Mouse (Mus musculus) stomach, embryonic 14.5 days (tissue): ENCODE results near the gene Ncam1. TPM values are rescaled to one million over a fixed set of nuclear protein-coding genes. Genes with fewer than 3 reads are reported as not detected.

ENCODE experiments used
- ATAC-seq: fragments of 200-750 bp; cut with Nextera tagmentation; 2 replicates; pipeline ENCODE4 v1.8.0; 2017; ENCODE audit warnings: low read depth, moderate TSS enrichment; ENCODE audit not compliant: insufficient number of reproducible peaks, insufficient read depth, low FRiP score
- H3K27ac ChIP-seq: fragments of 300-500 bp; sonication (generic); 2 replicates; pipeline ENCODE4 v1.5.1; 2014; ENCODE audit warnings: mild to moderate bottlenecking, low read length, moderate library complexity, mixed read lengths
- H3K27me3 ChIP-seq: fragments of 300-500 bp; sonication (generic); 2 replicates; pipeline ENCODE4 v1.6.1; 2014; ENCODE audit warnings: low read length, control low read depth, mixed read lengths; ENCODE audit not compliant: control insufficient read depth, insufficient read depth
- H3K36me3 ChIP-seq: fragments of 300-500 bp; sonication (generic); 2 replicates; pipeline ENCODE4 v1.6.1; 2014; ENCODE audit warnings: mild to moderate bottlenecking, control low read depth, low read length, moderate library complexity, mixed read lengths; ENCODE audit not compliant: control insufficient read depth, insufficient read depth
- H3K4me1 ChIP-seq: fragments of 300-500 bp; sonication (generic); 2 replicates; pipeline ENCODE4 v1.6.1; 2014; ENCODE audit warnings: low read length, control low read depth, mixed read lengths; ENCODE audit not compliant: control insufficient read depth, insufficient read depth
- H3K4me2 ChIP-seq: fragments of 300-500 bp; sonication (generic); replicated peaks from 2 replicates; pipeline ENCODE4 v1.6.1; 2014; ENCODE audit warnings: low read depth, low read length, control low read depth
- H3K4me3 ChIP-seq: fragments of 300-500 bp; sonication (generic); 2 replicates; pipeline ENCODE4 v1.5.1; 2014; ENCODE audit warnings: low read depth, low read length, control low read depth
- H3K9ac ChIP-seq: fragments of 300-500 bp; sonication (generic); replicated peaks from 2 replicates; pipeline ENCODE4 v1.6.1; 2014; ENCODE audit warnings: low read depth, mild to moderate bottlenecking, control low read depth, low read length, moderate library complexity, mixed read lengths
- H3K9me3 ChIP-seq: fragments of 300-500 bp; sonication (generic); 2 replicates; pipeline ENCODE4 v1.6.1; 2016; ENCODE audit warnings: low read depth, low read length, control low read depth; ENCODE audit not compliant: control insufficient read depth
- WGBS: fragments of 180-500 bp; shearing (Covaris S2); extraction: QIAGEN DNeasy Blood & Tissue Kit; methylation state at CpG from one replicate; pipeline ENCODE4 v1.1.7; 2014; 5-methylcytosine and 5-hydroxymethylcytosine counted together
- polyA plus RNA-seq: library from polyadenylated mRNA; unstranded; fragments of >200 nt; fragmentation: Nextera tagmentation; extraction: Ambion mirVana; gene quantifications from 2 replicates; pipeline ENCODE4 v1.2.1, GENCODE M21; 2014

Ncam1 gene
- polyA plus RNA-seq, 1 experiment from 2014 or later, result 115 TPM

- Histone ChIP-seq H3K27ac (no peak overlapping the region), H3K36me3 (no peaks in the 10 kb centered on the region), H3K4me3 (no peak overlapping the region), H3K4me2 (no peak overlapping the region), H3K9me3 (no peaks in the 10 kb centered on the region), H3K9ac (no peak overlapping the region), H3K27me3 (no peaks in the 10 kb centered on the region), H3K4me1 (no peaks in the 10 kb centered on the region)
- no peak for ATAC-seq
Observed at GRCm38 (mm10) chr9:49715121-49715520, 83.6 kb downstream of the Ncam1 start.

- Histone ChIP-seq H3K4me3 (no peak overlapping the region), H3K27ac (no peak overlapping the region), H3K4me2 (no peak overlapping the region), H3K9ac (no peak overlapping the region), H3K36me3 (no peaks in the 10 kb centered on the region), H3K4me1 (no peaks in the 10 kb centered on the region), H3K9me3 (no peaks in the 10 kb centered on the region), H3K27me3 (no peaks in the 10 kb centered on the region)
- 75% methylated on average over 3 of the region's 3 CpGs for WGBS
- no peak for ATAC-seq
Observed at GRCm38 (mm10) chr9:49714091-49714490, 84.6 kb downstream of the Ncam1 start.

- H3K9ac ChIP-seq, result no peak overlapping the region
- H3K36me3 ChIP-seq, result no peaks in the 10 kb centered on the region
- H3K27ac ChIP-seq, result no peak overlapping the region
- no peak for ATAC-seq
- H3K27me3 ChIP-seq, result no peaks in the 10 kb centered on the region
- H3K4me1 ChIP-seq, result no peaks in the 10 kb centered on the region
- H3K4me3 ChIP-seq, result no peak overlapping the region
- H3K9me3 ChIP-seq, result no peaks in the 10 kb centered on the region
- H3K4me2 ChIP-seq, result no peak overlapping the region
Observed at GRCm38 (mm10) chr9:49707646-49708045, 91.1 kb downstream of the Ncam1 start.

- no peaks in the 10 kb centered on the region for H3K27me3 ChIP-seq
- H3K9ac ChIP-seq, result no peak overlapping the region
- 82% methylated on average over 9 of the region's 9 CpGs for WGBS
- H3K9me3 ChIP-seq, result no peaks in the 10 kb centered on the region
- H3K36me3 ChIP-seq, result no peaks in the 10 kb centered on the region
- H3K4me2 ChIP-seq, result no peak overlapping the region
- no peaks in the 10 kb centered on the region for H3K4me1 ChIP-seq
- ATAC-seq, result no peak
- no peak overlapping the region for H3K4me3 ChIP-seq
- no peak overlapping the region for H3K27ac ChIP-seq
Observed at GRCm38 (mm10) chr9:49704196-49704967, 94.3 kb downstream of the Ncam1 start.

GRCm38 (mm10) chr9:49695371-49695770 lies 103.4 kb downstream of the Ncam1 start:
- H3K27me3 ChIP-seq, result no peaks in the 10 kb centered on the region
- no peak overlapping the region for H3K4me2 ChIP-seq
- no peaks in the 10 kb centered on the region for H3K9me3 ChIP-seq
- H3K4me1 ChIP-seq, result no peaks in the 10 kb centered on the region
- H3K36me3 ChIP-seq, result no peaks in the 10 kb centered on the region
- no peak overlapping the region for H3K4me3 ChIP-seq
- H3K9ac ChIP-seq, result no peak overlapping the region
- ATAC-seq, result no peak
- WGBS, result 83% methylated on average over 7 of the region's 7 CpGs
- no peak overlapping the region for H3K27ac ChIP-seq

- no peaks in the 10 kb centered on the region for H3K9me3 ChIP-seq
- no peak overlapping the region for H3K9ac ChIP-seq
- no peak for ATAC-seq
- H3K27ac ChIP-seq, result no peak overlapping the region
- no peak overlapping the region for H3K4me3 ChIP-seq
- H3K27me3 ChIP-seq, result no peaks in the 10 kb centered on the region
- no peaks in the 10 kb centered on the region for H3K36me3 ChIP-seq
- H3K4me1 ChIP-seq, result no peaks in the 10 kb centered on the region
- WGBS, result 86% methylated on average over 11 of the region's 11 CpGs
- no peak overlapping the region for H3K4me2 ChIP-seq
Observed at GRCm38 (mm10) chr9:49692791-49693190, 105.9 kb downstream of the Ncam1 start.

- WGBS, result 83% methylated on average over 2 of the region's 2 CpGs
- no peak for ATAC-seq
- H3K4me2 ChIP-seq, result no peak overlapping the region
- no peaks in the 10 kb centered on the region for H3K4me1 ChIP-seq
- no peaks in the 10 kb centered on the region for H3K27me3 ChIP-seq
- no peaks in the 10 kb centered on the region for H3K36me3 ChIP-seq
- H3K9me3 ChIP-seq, result no peaks in the 10 kb centered on the region
- no peak overlapping the region for H3K9ac ChIP-seq
- H3K4me3 ChIP-seq, result no peak overlapping the region
- no peak overlapping the region for H3K27ac ChIP-seq
Observed at GRCm38 (mm10) chr9:49691344-49691743, 107.4 kb downstream of the Ncam1 start.

- no peaks in the 10 kb centered on the region for H3K36me3 ChIP-seq
- H3K4me2 ChIP-seq, result no peak overlapping the region
- no peak for ATAC-seq
- no peak overlapping the region for H3K27ac ChIP-seq
- H3K4me3 ChIP-seq, result no peak overlapping the region
- no peak overlapping the region for H3K9ac ChIP-seq
- 70% methylated on average over 8 of the region's 8 CpGs for WGBS
- no peaks in the 10 kb centered on the region for H3K27me3 ChIP-seq
- 0 out of 2 replicates have a peak, but pooled peaks cover 4% of the 10 kb centered on the region for H3K4me1 ChIP-seq
- no peaks in the 10 kb centered on the region for H3K9me3 ChIP-seq
Observed at GRCm38 (mm10) chr9:49683566-49684273, 115.0 kb downstream of the Ncam1 start.
